Mouse (Mus musculus): ENCODE measurements at regions not wholly inside any gene's neighbourhood (a gene's known extent, or its start where the extent isn't known, plus 50 kb on each side); places are given as distances from the start of the nearest gene placed in this dataset.
A peak's percentile ranks its signal among the peaks of the same experiment; 100 is the strongest.

DNA sequence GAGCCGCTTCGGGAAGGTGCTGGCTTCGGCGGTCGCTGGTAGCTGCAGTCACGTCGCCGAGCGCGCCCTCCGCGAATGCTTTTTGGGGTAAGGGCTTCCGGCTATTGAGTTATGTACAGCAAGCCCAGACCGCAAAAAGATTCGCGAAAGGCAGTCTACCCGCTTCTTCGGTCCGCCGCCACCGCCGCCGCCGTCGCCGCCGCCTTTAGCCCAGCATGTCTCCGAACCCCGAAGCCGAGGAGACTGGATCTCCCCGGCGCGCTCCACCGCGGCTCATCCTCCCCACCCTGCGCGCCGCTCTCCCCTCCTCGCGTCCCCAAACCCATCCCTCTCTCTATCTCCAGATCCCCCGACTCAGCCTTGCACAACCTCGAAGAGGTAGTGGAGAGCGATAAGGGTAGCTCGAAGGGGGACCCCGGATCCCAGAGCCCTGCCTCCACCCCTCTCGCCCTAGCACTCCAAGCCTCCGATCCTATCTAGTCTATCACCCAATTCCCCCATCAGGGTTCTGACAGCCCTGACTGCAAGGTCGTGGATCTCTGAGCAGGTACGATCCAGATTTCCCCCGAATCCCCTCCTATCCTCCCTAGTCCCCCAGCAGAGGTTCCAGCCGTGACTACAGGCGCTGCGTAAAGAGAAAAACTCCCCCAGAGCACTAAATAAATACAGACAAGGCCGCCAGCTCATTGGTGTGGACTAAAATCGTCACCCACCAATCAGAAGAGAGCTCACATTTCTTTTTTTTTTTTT, 83.7 kb upstream of the Hsd17b12 start:
- ATAC-seq, result peak; percentile 46
- Histone ChIP-seq H3K36me3 (ENCODE audit: control insufficient read depth, insufficient read depth, low read length) (no peaks in the 10 kb centered on the region), H3K4me3 (ENCODE audit: low read depth, low read length) (peak overlapping the region; percentile 59), H3K4me1 (ENCODE audit: control insufficient read depth, insufficient read depth, low read length) (peaks cover 56% of the 10 kb centered on the region), H3K27ac (ENCODE audit: low read length) (peak overlapping the region; percentile 49; the same call in 1 of the 2 replicates), H3K4me2 (ENCODE audit: low read length) (peak overlapping the region; percentile 94), H3K27me3 (ENCODE audit: control insufficient read depth, insufficient read depth, low read depth, low read length) (peaks cover 49% of the 10 kb centered on the region), H3K9me3 (replicated peaks; ENCODE audit: control insufficient read depth, low read length, poor library complexity, severe bottlenecking) (no peaks in the 10 kb centered on the region), H3K9ac (ENCODE audit: low read depth, low read length) (peak overlapping the region; percentile 69)
- 0% methylated on average over 49 of the region's 55 CpGs for WGBS

DNA sequence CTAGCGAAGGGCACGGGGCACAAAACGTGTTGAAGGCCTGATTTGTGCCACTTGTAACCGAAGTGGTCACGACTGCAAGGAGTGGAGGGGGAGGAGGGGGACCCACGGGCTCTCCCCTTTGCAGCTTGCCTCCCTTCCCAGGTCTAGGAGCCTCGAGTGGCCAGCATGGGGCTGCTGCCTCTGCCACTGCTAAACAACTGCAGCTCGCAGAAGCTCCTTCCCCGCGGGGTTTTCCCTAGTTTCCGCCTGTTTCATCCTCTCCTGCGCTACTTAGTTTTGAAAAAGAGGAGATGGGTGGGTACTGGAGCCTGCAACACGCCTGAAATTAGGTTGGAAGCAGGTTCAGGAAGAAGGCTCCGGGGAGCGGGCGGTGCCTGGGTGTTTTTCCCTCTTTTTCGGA, 82.6 kb upstream of the Hsd17b12 start:
- no peaks in the 10 kb centered on the region for H3K9me3 ChIP-seq (replicated peaks; ENCODE audit: control insufficient read depth, low read length, poor library complexity, severe bottlenecking)
- peaks cover 45% of the 10 kb centered on the region for H3K4me1 ChIP-seq (ENCODE audit: control insufficient read depth, insufficient read depth, low read length)
- H3K4me2 ChIP-seq (ENCODE audit: low read length), result peak overlapping the region; percentile 94
- no peak overlapping the region for H3K27ac ChIP-seq (ENCODE audit: low read length)
- H3K9ac ChIP-seq (ENCODE audit: low read depth, low read length), result peak overlapping the region; percentile 17; the same call in 1 of the 2 replicates
- H3K27me3 ChIP-seq (ENCODE audit: control insufficient read depth, insufficient read depth, low read depth, low read length), result peaks cover 49% of the 10 kb centered on the region
- peak overlapping the region; percentile 59 for H3K4me3 ChIP-seq (ENCODE audit: low read depth, low read length)
- no peaks in the 10 kb centered on the region for H3K36me3 ChIP-seq (ENCODE audit: control insufficient read depth, insufficient read depth, low read length)
- ATAC-seq, result no peak
- WGBS, result 1% methylated on average over 17 of the region's 17 CpGs

DNA sequence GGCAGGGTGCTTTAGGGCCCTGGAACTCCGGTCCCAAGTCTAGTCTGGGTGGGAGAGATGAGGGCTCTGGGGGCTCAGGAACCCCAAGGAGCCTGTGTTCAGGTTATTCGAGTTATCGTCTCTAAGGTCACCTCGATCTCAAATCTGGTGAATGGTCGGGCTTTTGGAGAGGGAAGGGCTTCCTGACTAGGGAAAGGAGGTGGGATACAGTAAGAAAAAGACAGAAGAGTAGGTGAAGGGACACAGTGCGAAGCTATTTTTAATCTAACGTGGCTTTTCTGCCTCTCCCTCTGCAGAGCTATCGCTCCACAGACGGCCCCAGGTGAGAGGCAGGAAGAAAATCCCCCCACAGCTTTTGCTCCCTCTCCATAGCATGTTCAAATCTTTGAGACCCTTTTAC, 81.8 kb upstream of the Hsd17b12 start:
- peak overlapping the region; percentile 42 for H3K4me2 ChIP-seq (ENCODE audit: low read length)
- ATAC-seq, result no peak
- H3K4me3 ChIP-seq (ENCODE audit: low read depth, low read length), result peak overlapping the region; percentile 15
- WGBS, result 8% methylated on average over 9 of the region's 9 CpGs
- peaks cover 49% of the 10 kb centered on the region for H3K27me3 ChIP-seq (ENCODE audit: control insufficient read depth, insufficient read depth, low read depth, low read length)
- H3K9me3 ChIP-seq (replicated peaks; ENCODE audit: control insufficient read depth, low read length, poor library complexity, severe bottlenecking), result no peaks in the 10 kb centered on the region
- H3K4me1 ChIP-seq (ENCODE audit: control insufficient read depth, insufficient read depth, low read length), result peaks cover 39% of the 10 kb centered on the region
- no peak overlapping the region for H3K9ac ChIP-seq (ENCODE audit: low read depth, low read length)
- H3K36me3 ChIP-seq (ENCODE audit: control insufficient read depth, insufficient read depth, low read length), result no peaks in the 10 kb centered on the region
- H3K27ac ChIP-seq (ENCODE audit: low read length), result no peak overlapping the region

DNA sequence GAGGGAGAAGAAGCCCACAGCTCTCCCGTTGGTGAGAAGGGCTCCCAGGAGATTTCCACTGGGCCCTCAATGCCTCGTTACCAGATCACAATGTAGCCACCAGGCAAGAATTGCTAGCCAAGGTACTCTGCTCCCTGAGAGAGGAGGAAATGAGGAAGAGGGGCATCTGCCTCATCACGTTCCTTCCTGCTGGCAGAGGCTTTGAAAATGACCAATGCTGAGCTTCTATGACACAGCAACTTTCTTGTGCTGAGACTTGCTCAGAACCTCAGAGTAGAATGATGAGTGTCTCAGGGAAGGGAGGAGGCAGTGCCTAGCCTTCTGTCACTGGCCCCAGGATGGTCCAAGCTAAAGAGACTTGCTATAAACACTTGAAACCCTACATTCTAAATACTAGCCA, 78.7 kb upstream of the Hsd17b12 start:
- H3K36me3 ChIP-seq (ENCODE audit: control insufficient read depth, insufficient read depth, low read length), result no peaks in the 10 kb centered on the region
- H3K4me2 ChIP-seq (ENCODE audit: low read length), result no peak overlapping the region
- no peak overlapping the region for H3K4me3 ChIP-seq (ENCODE audit: low read depth, low read length)
- ATAC-seq, result no peak
- H3K9ac ChIP-seq (ENCODE audit: low read depth, low read length), result no peak overlapping the region
- H3K27ac ChIP-seq (ENCODE audit: low read length), result no peak overlapping the region
- H3K4me1 ChIP-seq (ENCODE audit: control insufficient read depth, insufficient read depth, low read length), result peaks cover 19% of the 10 kb centered on the region
- no peaks in the 10 kb centered on the region for H3K9me3 ChIP-seq (replicated peaks; ENCODE audit: control insufficient read depth, low read length, poor library complexity, severe bottlenecking)
- peaks cover 26% of the 10 kb centered on the region for H3K27me3 ChIP-seq (ENCODE audit: control insufficient read depth, insufficient read depth, low read depth, low read length)
- 52% methylated on average over 3 of the region's 3 CpGs for WGBS

DNA sequence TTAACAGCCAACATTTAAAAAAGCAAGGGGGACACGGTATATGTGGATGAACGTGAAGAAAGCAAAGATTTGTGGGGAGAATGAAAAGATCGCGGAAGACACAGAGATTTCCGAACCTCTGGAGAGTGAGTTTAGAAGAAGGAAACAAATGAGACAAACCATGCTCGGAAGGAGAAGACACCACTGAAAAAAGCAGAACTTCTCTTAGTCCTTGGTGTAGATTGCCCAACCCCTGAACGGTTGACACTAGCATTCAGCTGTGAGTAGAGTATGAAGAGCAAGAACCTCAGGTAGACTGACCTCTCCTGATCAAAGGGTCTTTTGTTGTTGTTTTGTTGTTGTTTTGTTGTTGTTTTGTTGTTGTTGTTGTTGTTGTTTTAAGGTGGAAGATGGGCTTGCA, 75.8 kb upstream of the Hsd17b12 start:
- Histone ChIP-seq H3K9me3 (replicated peaks; ENCODE audit: control insufficient read depth, low read length, poor library complexity, severe bottlenecking) (no peaks in the 10 kb centered on the region), H3K4me2 (ENCODE audit: low read length) (no peak overlapping the region), H3K4me1 (ENCODE audit: control insufficient read depth, insufficient read depth, low read length) (no peaks in the 10 kb centered on the region), H3K4me3 (ENCODE audit: low read depth, low read length) (no peak overlapping the region), H3K9ac (ENCODE audit: low read depth, low read length) (no peak overlapping the region), H3K36me3 (ENCODE audit: control insufficient read depth, insufficient read depth, low read length) (no peaks in the 10 kb centered on the region), H3K27ac (ENCODE audit: low read length) (no peak overlapping the region), H3K27me3 (ENCODE audit: control insufficient read depth, insufficient read depth, low read depth, low read length) (peaks cover 11% of the 10 kb centered on the region)
- no peak for ATAC-seq
- 90% methylated on average over 7 of the region's 7 CpGs for WGBS

DNA sequence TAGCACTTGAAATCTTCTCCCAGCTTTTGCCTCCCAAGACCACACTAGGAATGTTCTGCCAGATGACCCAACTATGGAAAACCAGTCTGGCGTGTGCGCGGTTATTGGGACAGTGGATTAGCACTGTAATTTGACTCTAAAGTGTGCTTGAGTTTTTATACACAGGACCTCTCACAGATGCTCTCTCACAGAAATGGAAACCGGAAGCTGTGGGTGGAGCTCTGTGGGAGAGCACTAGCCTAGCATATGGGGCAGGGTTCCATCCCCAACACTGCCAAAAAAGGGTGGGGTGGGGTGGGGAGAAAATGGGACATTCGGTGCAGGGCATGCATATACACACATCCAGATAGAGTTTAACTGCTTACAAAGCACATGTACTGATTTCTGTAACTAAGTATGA, 61.7 kb upstream of the Hsd17b12 start:
- Histone ChIP-seq H3K9ac (ENCODE audit: low read depth, low read length) (no peak overlapping the region), H3K4me3 (ENCODE audit: low read depth, low read length) (no peak overlapping the region), H3K9me3 (replicated peaks; ENCODE audit: control insufficient read depth, low read length, poor library complexity, severe bottlenecking) (no peaks in the 10 kb centered on the region), H3K4me1 (ENCODE audit: control insufficient read depth, insufficient read depth, low read length) (no peaks in the 10 kb centered on the region), H3K36me3 (ENCODE audit: control insufficient read depth, insufficient read depth, low read length) (no peaks in the 10 kb centered on the region), H3K27me3 (ENCODE audit: control insufficient read depth, insufficient read depth, low read depth, low read length) (no peaks in the 10 kb centered on the region), H3K27ac (ENCODE audit: low read length) (no peak overlapping the region), H3K4me2 (ENCODE audit: low read length) (no peak overlapping the region)
- 80% methylated on average over 5 of the region's 5 CpGs for WGBS
- no peak for ATAC-seq

DNA sequence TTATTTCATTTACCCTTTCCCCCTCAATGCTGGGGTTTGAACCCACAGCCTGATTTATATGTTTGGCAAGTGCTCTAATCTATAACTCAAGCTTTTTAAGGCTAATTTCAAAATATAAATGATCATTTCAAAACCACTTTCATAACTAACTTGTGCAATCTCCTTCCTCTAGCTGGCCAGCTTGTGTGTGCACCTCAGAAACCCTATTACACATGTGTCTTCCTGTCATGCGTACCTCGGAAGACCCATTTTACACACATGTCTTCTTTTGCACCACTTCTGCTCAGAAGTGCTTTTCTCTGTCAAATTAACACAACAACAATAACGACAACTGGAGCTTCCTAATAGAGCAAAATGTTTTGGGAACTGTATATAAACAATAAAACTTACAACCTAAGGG, 59.7 kb upstream of the Hsd17b12 start:
- Histone ChIP-seq H3K27me3 (ENCODE audit: control insufficient read depth, insufficient read depth, low read depth, low read length) (no peaks in the 10 kb centered on the region), H3K27ac (ENCODE audit: low read length) (no peak overlapping the region), H3K9ac (ENCODE audit: low read depth, low read length) (no peak overlapping the region), H3K4me3 (ENCODE audit: low read depth, low read length) (no peak overlapping the region), H3K4me2 (ENCODE audit: low read length) (no peak overlapping the region), H3K36me3 (ENCODE audit: control insufficient read depth, insufficient read depth, low read length) (no peaks in the 10 kb centered on the region), H3K9me3 (replicated peaks; ENCODE audit: control insufficient read depth, low read length, poor library complexity, severe bottlenecking) (no peaks in the 10 kb centered on the region), H3K4me1 (ENCODE audit: control insufficient read depth, insufficient read depth, low read length) (no peaks in the 10 kb centered on the region)
- ATAC-seq, result no peak
- 90% methylated on average over 3 of the region's 3 CpGs for WGBS

DNA sequence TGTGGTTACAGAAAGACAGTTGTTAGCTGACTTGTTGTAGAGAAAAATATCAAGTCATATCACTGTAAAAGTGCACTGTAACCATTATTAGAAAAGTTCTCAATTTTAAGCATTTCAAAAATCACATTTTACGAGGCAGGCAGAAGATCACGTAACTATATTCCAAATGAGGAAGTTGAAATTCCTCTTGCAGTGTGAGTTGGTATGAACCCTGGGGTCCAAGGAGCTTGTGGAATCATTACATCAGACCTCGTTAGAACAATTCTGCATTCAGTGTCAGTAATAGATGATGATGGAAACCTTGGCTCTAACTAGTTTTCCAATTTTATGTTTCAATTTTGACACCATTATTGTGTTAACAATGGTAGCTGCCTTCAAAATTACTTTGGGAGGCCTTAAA, 57.7 kb upstream of the Hsd17b12 start:
- Histone ChIP-seq H3K27me3 (ENCODE audit: control insufficient read depth, insufficient read depth, low read depth, low read length) (no peaks in the 10 kb centered on the region), H3K9ac (ENCODE audit: low read depth, low read length) (no peak overlapping the region), H3K27ac (ENCODE audit: low read length) (no peak overlapping the region), H3K4me1 (ENCODE audit: control insufficient read depth, insufficient read depth, low read length) (no peaks in the 10 kb centered on the region), H3K4me3 (ENCODE audit: low read depth, low read length) (no peak overlapping the region), H3K36me3 (ENCODE audit: control insufficient read depth, insufficient read depth, low read length) (no peaks in the 10 kb centered on the region), H3K9me3 (replicated peaks; ENCODE audit: control insufficient read depth, low read length, poor library complexity, severe bottlenecking) (no peaks in the 10 kb centered on the region), H3K4me2 (ENCODE audit: low read length) (no peak overlapping the region)
- 85% methylated on average over 3 of the region's 3 CpGs for WGBS
- no peak for ATAC-seq
